Mouse (Mus musculus) brain, adult 10 weeks (tissue): ENCODE data around the gene Nox4. TPM values are rescaled to one million over a fixed set of nuclear protein-coding genes. Genes with fewer than 3 reads are reported as not detected.

Experiments
- polyA plus RNA-seq: library from polyadenylated mRNA; stranded (reverse); fragments of 350-450 nt; fragmentation: Illumina TruSeq; extraction: RNeasy Lipid Tissue Mini Kit (QIAGEN cat#74804); gene quantifications from one replicate; pipeline ENCODE4 v1.2.3, GENCODE M21; 2015; ENCODE audit warnings: low read depth, low replicate concordance

Nox4 gene
- polyA plus RNA-seq, result 0.22 TPM

DNA sequence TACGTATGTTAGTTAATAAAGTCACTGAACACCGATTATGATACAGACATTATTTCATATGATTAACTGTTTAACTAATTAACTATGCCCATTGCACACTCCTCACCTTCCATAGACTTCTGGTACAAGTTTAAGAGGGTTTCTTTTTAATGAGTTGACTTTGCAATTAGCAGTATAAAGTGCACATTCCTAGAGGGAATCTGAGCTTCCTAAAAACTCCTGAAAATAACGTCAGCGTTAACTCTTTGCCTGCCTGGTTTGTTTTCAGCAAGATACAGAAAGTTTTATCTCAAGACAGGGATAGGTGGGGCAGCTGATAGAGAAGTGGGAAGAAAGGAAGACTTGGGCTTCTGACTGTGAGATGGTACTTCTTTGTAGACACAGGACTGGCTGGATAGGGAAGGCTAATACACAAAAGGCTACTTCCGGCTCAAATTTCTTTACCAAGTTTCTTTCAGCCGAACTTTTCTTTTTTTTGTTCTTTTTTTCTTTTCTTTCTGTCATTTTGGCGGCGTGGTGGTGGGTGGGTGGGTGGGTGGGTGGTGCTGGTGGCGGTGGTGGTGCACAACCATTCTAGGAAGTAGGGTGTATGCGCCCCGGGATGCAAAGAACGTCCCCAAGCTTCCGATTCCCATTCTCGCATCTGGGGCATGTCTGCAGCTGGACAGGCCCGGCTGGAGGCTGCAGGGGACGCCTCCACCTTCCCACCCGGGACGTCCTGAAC is at the start of gene Nox4:
Nox4 (plus strand) TSS at position 241 of the 724 bp plus-strand sequence.

Other genes starting within 250 kb of the Nox4 start
- not detected for gene Vmn2r79, start 250.0 kb upstream of the Nox4 start, polyA plus RNA-seq
- gene Tyr, start 247.4 kb downstream of the Nox4 start, polyA plus RNA-seq, result not detected